Mouse (Mus musculus): Measurements from ENCODE around the gene Lpp.
"Not testable (repeated sequence)": the region's sequence is repeated elsewhere in the genome, so short reads cannot be mapped to it uniquely, and the experiment has no call there.

Lpp gene

DNA sequence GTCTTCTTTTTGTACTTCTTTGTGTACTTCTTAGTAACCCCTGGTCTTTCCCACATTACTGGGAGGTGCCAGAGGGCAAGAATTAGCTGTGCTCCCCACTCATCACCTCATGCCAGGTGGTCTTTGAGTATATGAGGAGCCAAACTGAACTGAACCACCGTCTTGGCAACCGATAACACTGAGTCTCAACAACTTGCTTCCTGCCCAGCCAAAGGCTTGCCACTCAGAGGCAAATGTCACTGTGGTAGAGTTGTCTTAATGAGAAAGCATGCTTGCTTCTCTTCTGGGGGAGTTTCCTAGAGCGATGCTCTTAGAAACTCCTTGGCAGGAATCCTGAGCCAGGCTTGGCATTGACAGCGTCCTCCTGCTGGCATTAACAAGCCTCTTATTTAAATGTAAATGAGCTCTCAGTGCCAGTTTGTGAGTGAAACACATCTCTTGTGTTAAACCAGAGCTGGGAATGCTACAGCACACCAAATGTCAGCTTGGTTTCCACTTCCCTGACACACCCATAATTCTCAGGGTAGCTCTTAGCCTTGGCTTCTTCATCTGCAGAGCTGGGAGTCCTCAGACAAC lies 623.0 kb downstream of the Lpp start:
- DNase-seq: peak; percentile 55 to 67

DNA sequence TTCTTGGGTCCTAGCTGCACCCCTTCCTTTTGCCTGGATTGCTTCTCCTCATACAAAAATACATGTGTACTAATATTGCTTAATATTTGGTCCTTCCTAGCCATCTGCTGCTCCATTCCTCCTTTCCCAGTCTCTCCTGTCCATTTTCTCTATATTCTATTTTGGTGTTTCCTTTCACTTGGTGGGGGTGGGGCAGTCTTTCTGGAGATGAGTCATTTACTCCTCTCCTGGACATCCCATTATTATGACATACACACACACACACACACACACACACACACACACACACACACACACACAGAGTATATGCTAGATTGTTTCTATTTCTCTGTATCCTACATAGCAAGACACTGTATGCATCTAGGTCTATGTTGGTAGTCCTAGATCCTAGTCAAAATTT lies 623.7 kb downstream of the Lpp start:
- DNase-seq: no peak

DNA sequence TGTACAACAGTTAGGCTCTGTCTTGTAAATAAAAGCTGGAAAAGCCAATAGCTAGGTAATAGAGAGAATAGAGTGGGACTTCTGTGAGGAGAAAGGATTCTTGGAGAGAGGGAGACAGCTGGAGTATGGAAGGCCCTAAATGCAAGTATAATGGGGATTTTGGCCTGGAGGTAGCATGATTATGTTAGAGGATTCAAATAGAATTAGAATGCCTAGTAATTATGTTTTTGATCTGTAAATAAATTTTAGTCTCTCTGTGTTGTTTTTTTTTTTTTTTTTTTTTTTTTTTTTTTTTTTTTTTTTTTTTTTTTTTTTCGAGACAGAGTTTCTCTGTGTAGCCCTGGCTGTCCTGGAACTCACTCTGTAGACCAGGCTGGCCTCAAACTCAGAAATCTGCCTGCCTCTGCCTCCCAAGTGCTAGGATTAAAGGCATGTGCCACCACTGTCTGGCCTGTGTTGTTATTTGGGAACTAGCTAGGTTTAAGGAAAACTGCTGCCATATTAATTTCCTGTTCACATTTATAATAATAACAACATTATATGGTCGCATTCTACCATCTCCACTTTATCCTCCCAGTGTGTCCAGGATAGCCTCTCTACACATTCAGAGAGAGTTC lies 628.5 kb downstream of the Lpp start:
- DNase-seq: not testable (repeated sequence)

DNA sequence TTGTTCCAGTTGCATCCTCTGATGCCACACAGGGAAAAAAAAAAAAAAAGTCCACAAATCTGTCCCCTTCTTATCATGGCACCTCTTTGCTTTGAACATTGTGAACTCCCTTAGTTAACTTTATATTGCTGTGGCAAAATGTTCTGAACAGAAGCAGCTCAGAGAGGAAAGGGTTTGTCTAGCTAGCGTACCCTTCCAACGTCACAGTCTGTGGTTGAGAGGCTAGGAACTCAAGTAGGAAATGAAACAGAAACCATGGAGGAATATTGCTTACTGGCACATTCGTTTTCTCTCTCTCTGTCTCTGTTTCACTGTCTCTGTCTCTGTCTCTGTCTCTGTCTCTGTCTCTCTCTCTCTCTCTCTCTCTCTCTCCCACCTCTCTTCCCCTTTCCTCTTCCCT lies 631.3 kb downstream of the Lpp start:
- DNase-seq: no peak

DNA sequence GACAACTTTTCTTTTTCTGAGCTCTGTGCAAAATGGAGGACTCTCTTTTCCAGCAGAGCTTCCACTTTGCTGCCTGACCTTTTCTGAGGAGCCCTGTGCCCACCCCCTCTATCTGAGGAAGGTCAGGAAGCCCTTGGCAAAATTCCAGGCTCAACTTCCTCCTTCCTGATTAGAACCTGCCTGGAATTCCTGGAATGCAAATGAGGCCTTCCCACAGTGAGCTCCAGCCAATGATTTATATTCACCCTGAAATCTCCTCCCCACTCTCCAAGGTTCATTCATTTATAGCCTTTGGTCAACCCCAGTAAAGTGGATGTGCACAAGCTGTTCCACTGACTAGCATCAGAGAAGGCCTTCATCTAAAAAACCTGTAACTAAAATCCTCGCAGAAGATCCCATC lies 632.9 kb downstream of the Lpp start:
- DNase-seq: peak; percentile 66 to 71

DNA sequence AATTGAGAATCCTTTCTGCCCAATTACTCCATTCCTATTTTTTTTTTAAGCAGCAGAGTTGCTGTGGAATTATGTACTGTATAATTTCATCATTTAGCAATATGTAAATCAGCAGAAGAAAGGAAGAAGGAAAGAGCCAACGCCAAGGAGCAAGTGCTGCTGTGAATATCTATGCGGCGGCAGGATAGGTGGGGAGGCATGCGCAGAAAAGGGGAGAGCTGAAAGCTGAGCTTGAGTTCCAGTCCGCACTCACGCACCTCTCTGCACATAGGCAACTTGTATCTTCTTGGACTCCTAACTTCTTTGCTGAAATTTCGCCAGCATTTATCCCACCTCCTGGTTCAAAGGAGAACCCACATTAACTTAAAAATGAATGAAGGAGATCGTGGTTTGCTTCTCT lies 636.2 kb downstream of the Lpp start:
- no peak for DNase-seq

DNA sequence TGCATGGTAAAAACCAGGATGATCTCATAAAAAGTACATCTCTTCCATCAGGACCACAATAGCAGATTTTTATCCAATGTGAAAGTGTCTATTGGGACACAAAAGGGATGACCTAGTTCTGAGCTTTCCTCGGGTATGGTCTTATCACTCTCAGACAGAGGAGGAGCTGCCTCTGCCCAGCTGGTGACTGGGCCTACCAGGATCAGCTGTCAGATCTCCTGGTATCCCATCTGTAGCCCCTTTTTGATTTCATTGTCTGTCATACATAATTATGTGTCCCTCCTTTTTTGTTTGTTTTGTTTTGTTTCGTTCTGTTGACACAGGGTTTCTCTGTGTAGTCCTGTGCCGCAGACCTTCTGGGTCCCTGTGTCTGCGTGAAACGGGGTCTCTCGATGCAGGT lies 644.1 kb downstream of the Lpp start:
- DNase-seq: no peak

DNA sequence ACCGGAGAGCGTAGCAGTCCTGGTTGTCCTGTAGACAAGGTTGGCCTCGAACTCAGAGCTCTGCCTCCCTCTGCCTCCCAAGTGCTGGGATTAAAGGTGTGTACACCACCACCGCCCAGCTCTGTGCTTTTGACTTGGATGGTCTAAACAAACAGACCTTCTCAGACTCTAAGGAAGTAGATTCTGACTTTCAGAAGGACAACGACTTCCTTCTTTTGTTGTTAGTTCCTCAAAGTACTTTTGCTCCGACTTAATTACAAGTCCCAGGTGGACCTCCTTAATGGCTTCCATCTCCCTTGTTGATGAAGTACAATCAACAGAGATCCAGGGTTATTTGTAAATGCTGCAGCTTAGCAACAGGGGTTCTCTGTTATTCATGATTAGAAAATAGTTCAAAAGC lies 645.2 kb downstream of the Lpp start:
- no peak for DNase-seq

DNA sequence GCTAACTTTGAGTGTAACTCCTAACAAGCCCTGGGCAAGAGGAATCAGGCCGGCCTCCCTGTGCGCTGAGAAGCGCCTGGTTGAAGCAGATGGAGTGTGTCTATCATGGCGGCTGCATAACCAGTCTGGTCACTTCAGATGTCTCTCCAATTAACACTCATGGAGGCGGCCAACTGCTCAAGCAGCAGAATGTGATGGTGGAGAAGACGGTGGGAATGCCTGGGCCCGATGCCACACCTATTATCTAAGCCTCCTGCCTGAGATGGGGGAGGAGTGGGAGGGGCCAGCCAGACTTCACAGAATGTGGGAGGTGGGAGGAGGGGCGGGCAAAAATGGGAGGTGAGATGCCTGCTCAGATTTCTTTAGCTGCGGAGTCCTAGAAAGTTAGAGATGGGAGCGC lies 646.6 kb downstream of the Lpp start:
- no peak for DNase-seq

DNA sequence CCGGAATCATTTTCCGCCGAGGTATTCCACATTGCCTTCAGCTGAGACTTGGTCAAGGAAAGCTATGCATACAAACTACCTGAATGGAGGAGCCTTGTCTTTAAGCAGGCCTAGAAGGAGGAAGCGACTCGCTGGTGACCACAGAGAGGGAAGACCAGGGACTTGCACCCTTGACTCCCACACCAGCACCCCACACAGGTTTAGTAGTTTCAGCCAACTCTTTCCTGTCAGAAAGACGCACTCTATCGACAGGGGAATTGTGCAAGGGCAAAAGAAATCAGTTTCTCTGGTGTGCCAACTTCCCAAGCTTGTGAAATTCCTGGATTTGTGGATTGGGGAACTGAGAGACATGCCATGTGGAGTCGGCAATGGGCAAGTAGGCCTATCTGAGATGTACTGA lies 647.9 kb downstream of the Lpp start:
- DNase-seq: no peak

DNA sequence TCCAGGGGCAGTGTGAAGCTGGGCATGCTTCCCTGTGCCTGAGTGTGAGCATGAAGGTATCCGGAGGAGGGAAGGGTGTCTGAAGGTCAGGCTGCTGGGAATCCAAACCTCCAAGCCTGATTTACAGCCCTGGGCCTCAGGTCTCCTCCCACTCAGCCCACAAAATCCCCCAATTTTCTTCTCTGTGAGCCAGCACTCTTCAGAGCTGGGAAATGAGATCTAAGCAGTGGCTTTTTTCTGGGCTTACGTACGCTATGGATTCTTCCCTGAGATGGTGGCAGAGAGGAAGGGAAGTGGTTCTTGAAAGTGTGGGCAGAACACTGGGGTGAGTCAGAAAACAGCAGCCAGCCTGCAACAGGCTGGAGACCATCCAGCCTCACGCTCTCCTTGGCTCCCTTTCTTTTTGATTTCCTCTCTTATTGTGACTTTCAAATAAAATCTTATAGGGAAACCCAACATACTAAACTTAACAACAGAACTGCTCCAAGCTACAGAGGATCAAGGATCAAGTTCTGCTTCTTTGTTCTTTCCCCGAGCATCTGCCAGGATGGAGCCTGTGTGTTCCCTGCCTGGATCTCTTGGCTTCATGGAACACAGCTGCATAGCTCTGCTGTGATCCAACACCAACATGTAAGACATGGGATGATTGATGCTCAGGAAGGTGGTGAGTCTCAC lies 648.7 kb downstream of the Lpp start:
- no peak for DNase-seq
